Mouse (Mus musculus): Measurements from ENCODE around the gene Lrrc74a. TPM values are rescaled to one million over a fixed set of nuclear protein-coding genes. Genes with fewer than 3 reads are reported as not detected.

The Lrrc74a gene
- polyA plus RNA-seq, 1 experiment = not detected

DNA sequence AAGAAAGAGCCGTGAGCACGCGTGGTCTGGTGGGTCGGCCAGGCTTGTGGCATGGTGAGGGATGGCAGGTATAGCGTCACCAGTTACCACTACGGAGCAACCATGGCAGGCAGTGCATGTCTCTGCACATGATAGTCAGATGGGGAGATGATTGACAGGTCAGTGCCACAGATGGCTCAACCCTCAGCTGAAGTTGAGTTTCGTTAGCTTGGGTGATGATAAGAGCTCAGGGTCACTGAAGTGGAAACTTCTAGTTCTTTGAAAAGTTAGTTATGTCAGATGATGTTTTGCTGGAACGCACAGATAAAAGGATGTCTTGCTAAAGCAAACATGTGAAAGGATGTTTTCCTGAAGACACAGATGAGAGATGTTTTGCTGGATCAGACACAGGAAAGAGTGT is 32.3 kb downstream of the Lrrc74a start:
- H3K79me3 ChIP-seq (ENCODE audit: low read depth) = no peaks in the 10 kb centered on the region
- TF ChIP-seq FOSL1 (IDR thresholded peaks at IDR 0.05; ENCODE audit: insufficient read depth, low read length, poor library complexity, severe bottlenecking) = no peak
- TF ChIP-seq MAX (IDR thresholded peaks at IDR 0.05) = no peak
- no peak for TF ChIP-seq CEBPB (IDR thresholded peaks at IDR 0.05; ENCODE audit: low read depth)
- TF ChIP-seq MYOG (IDR thresholded peaks at IDR 0.05; ENCODE audit: control insufficient read depth, extremely low read depth, insufficient read length) = no peak
- no peak for TF ChIP-seq USF1 (IDR thresholded peaks at IDR 0.05; ENCODE audit: low read depth)
- TF ChIP-seq CTCF (IDR thresholded peaks at IDR 0.05; ENCODE audit: control insufficient read depth, insufficient read depth, insufficient read length) = no peak
- no peak for TF ChIP-seq MYOD1 (IDR thresholded peaks at IDR 0.05; ENCODE audit: control insufficient read depth, insufficient read length, low read depth)
- H3K4me3 ChIP-seq (ENCODE audit: insufficient read depth, poor library complexity, severe bottlenecking) = no peak overlapping the region
- H3K79me2 ChIP-seq (ENCODE audit: control insufficient read depth, insufficient read depth) = no peaks in the 10 kb centered on the region
- H3ac ChIP-seq (ENCODE audit: control insufficient read depth, insufficient read length, low read depth) = no peak overlapping the region
- H3K36me3 ChIP-seq (ENCODE audit: control insufficient read depth, insufficient read depth) = no peaks in the 10 kb centered on the region
- peaks cover 18% of the 10 kb centered on the region for H3K27me3 ChIP-seq (ENCODE audit: control insufficient read depth, insufficient read depth, insufficient read length)

DNA sequence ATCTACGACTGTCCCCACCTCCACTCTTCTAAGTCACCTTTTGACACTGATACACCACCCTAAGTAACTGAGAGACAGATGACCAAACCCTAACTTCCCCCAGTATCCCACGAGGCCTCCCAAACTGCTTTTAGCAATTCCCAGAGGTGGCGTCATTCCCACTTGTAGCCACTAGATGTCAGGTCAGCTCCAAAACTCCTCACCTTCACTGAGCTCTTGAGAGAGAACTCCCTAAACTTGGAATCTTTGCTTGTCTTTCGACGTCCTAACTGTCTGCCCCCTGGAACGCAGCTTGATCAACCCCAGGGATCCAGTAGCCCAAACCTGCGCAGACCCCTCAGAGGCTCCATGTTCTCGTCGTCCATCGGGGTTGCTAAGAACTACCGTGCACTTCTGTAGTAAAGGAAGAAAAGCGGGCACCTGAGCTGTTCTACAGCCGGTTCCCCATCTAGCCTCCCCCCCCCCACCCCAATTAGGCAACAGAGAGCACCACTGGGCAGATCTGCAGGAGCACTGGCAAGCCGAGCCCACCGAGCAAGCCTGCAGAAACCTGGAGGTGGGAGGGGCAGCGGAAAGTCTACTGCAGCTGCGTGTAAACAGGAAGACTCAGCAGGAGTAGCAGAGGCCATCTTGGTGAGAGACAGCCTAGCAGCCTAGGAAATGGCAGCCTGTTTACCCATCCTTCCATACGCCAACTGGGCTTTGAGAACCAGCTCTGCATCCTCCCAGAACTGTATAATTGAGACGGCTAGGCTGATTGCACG is 33.9 kb downstream of the Lrrc74a start:
- no peak overlapping the region for H3K4me3 ChIP-seq (ENCODE audit: insufficient read depth, poor library complexity, severe bottlenecking)
- TF ChIP-seq CEBPB (IDR thresholded peaks at IDR 0.05; ENCODE audit: low read depth) = no peak
- TF ChIP-seq FOSL1 (IDR thresholded peaks at IDR 0.05; ENCODE audit: insufficient read depth, low read length, poor library complexity, severe bottlenecking) = no peak
- TF ChIP-seq CTCF (IDR thresholded peaks at IDR 0.05; ENCODE audit: control insufficient read depth, insufficient read depth, insufficient read length) = peak; percentile 45
- no peak for TF ChIP-seq MAX (IDR thresholded peaks at IDR 0.05)
- no peak for TF ChIP-seq MYOD1 (IDR thresholded peaks at IDR 0.05; ENCODE audit: control insufficient read depth, insufficient read length, low read depth)
- no peak for TF ChIP-seq MYOG (IDR thresholded peaks at IDR 0.05; ENCODE audit: control insufficient read depth, extremely low read depth, insufficient read length)
- TF ChIP-seq USF1 (IDR thresholded peaks at IDR 0.05; ENCODE audit: low read depth) = no peak
- no peaks in the 10 kb centered on the region for H3K79me2 ChIP-seq (ENCODE audit: control insufficient read depth, insufficient read depth)
- H3K36me3 ChIP-seq (ENCODE audit: control insufficient read depth, insufficient read depth) = no peaks in the 10 kb centered on the region
- H3K79me3 ChIP-seq (ENCODE audit: low read depth) = no peaks in the 10 kb centered on the region
- H3ac ChIP-seq (ENCODE audit: control insufficient read depth, insufficient read length, low read depth) = no peak overlapping the region
- peaks cover 6% of the 10 kb centered on the region for H3K27me3 ChIP-seq (ENCODE audit: control insufficient read depth, insufficient read depth, insufficient read length)

DNA sequence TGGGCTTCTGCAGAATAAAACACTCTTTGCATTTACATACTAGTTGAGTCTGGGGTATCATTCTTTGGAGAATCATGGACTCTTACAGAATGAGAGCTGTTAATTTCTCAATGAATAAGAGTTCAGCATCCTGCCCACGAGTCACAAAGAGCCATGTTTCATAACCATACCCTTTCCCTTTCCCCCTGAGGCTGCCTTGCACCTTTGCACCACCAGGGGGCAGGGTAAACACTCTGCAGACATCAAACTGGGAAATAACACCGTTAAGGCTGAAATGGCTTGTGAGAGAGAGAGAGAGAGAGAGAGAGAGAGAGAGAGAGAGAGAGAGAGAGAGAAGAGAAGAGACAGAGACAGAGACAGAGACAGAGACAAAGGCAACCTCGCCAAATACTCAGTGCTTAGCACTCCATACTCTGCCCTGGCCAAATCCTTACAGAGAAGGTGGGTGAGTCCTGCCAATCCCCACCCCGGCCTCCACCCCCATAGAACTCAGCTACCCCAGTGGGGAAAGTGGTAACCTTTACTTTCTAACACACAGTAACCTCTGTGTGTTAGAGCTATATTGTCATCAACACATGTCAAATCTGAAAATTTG is 34.9 kb downstream of the Lrrc74a start:
- no peak overlapping the region for H3K4me3 ChIP-seq (ENCODE audit: insufficient read depth, poor library complexity, severe bottlenecking)
- TF ChIP-seq MYOG (IDR thresholded peaks at IDR 0.05; ENCODE audit: control insufficient read depth, extremely low read depth, insufficient read length) = no peak
- TF ChIP-seq FOSL1 (IDR thresholded peaks at IDR 0.05; ENCODE audit: insufficient read depth, low read length, poor library complexity, severe bottlenecking) = no peak
- no peak for TF ChIP-seq CEBPB (IDR thresholded peaks at IDR 0.05; ENCODE audit: low read depth)
- peak; percentile 74 for TF ChIP-seq CTCF (IDR thresholded peaks at IDR 0.05; ENCODE audit: control insufficient read depth, insufficient read depth, insufficient read length)
- no peaks in the 10 kb centered on the region for H3K79me3 ChIP-seq (ENCODE audit: low read depth)
- H3ac ChIP-seq (ENCODE audit: control insufficient read depth, insufficient read length, low read depth) = no peak overlapping the region
- no peaks in the 10 kb centered on the region for H3K79me2 ChIP-seq (ENCODE audit: control insufficient read depth, insufficient read depth)
- H3K27me3 ChIP-seq (ENCODE audit: control insufficient read depth, insufficient read depth, insufficient read length) = peaks cover 3% of the 10 kb centered on the region
- H3K36me3 ChIP-seq (ENCODE audit: control insufficient read depth, insufficient read depth) = no peaks in the 10 kb centered on the region

DNA sequence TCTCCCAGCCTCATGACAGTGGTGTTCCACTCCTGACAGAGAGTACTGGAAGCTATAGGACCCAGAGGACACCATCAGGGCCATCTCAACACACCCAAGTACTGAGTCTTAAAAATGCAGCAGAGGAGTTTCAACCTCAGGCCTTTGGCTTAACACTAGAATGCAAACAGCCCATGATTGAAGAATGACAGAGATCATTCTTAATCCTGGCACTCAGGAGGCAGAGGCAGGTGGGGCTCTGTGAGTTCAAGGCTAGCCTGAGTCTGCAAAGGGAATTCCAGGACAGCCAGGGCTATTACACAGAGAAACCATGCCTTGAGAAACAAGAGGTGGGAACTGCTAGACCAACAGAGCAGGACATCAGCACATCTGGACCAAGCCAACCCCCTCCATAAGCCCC is 35.6 kb downstream of the Lrrc74a start:
- H3K79me3 ChIP-seq (ENCODE audit: low read depth) = no peaks in the 10 kb centered on the region

DNA sequence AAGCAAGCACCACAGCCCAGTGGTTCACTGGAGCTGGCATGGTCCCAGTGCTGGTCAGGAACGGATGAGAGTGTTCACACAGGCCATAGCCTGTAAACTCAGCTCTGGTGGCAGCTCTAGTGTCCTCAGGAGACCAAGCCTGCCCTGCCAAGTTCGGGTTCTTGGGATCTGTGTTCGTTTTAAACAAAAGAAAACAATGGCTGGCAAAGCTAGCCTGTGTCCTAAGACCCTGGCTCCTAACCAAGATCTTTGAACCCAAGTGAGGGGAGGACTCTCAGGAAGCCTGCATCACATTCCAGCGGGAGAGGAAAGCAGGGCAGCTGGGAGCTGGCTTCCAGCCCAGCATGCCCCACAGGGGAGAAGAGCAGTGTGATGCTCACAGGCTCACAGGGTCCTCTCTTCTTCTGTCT is 36.1 kb downstream of the Lrrc74a start:
- Histone ChIP-seq H3K79me3 (ENCODE audit: low read depth) (no peaks in the 10 kb centered on the region), H3K27me3 (ENCODE audit: control insufficient read depth, insufficient read depth, insufficient read length) (peaks cover 3% of the 10 kb centered on the region), H3K79me2 (ENCODE audit: control insufficient read depth, insufficient read depth) (no peaks in the 10 kb centered on the region), H3K4me3 (ENCODE audit: insufficient read depth, poor library complexity, severe bottlenecking) (no peak overlapping the region), H3ac (ENCODE audit: control insufficient read depth, insufficient read length, low read depth) (no peak overlapping the region), H3K36me3 (ENCODE audit: control insufficient read depth, insufficient read depth) (no peaks in the 10 kb centered on the region)
- TF ChIP-seq USF1 (IDR thresholded peaks at IDR 0.05; ENCODE audit: low read depth) (no peak), CEBPB (IDR thresholded peaks at IDR 0.05; ENCODE audit: low read depth) (no peak), MYOD1 (IDR thresholded peaks at IDR 0.05; ENCODE audit: control insufficient read depth, insufficient read length, low read depth) (no peak), FOSL1 (IDR thresholded peaks at IDR 0.05; ENCODE audit: insufficient read depth, low read length, poor library complexity, severe bottlenecking) (no peak), MYOG (IDR thresholded peaks at IDR 0.05; ENCODE audit: control insufficient read depth, extremely low read depth, insufficient read length) (no peak), CTCF (IDR thresholded peaks at IDR 0.05; ENCODE audit: control insufficient read depth, insufficient read depth, insufficient read length) (no peak), MAX (IDR thresholded peaks at IDR 0.05) (no peak)

More for the DNA sequence above, 35.6 kb downstream of the Lrrc74a start:
- H3K79me2 ChIP-seq (ENCODE audit: control insufficient read depth, insufficient read depth) = no peaks in the 10 kb centered on the region
- no peak overlapping the region for H3K4me3 ChIP-seq (ENCODE audit: insufficient read depth, poor library complexity, severe bottlenecking)
- H3K36me3 ChIP-seq (ENCODE audit: control insufficient read depth, insufficient read depth) = no peaks in the 10 kb centered on the region
- H3ac ChIP-seq (ENCODE audit: control insufficient read depth, insufficient read length, low read depth) = no peak overlapping the region
- H3K27me3 ChIP-seq (ENCODE audit: control insufficient read depth, insufficient read depth, insufficient read length) = peaks cover 3% of the 10 kb centered on the region
- no peak for TF ChIP-seq CTCF (IDR thresholded peaks at IDR 0.05; ENCODE audit: control insufficient read depth, insufficient read depth, insufficient read length)

DNA sequence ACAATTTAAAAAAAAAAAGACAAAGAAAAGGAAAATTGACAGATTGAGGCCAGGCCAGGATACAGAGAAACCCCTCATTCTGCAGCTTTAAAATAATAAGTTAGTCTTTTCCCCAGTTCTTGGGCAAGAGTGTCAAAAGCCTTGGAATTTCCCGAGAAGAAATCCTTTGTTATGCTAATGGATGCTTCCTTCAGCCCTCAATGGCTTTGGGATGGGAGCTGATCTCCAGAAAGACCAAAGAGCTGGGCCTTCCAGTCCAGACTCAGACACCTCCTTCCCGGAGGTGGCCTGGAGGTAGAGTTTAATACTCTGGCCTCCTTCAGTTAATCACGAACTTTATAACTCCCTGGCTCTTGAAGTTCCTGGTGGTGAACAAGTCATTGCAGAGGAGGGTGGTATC is 36.8 kb downstream of the Lrrc74a start:
- TF ChIP-seq USF1 (IDR thresholded peaks at IDR 0.05; ENCODE audit: low read depth) (no peak), MYOG (IDR thresholded peaks at IDR 0.05; ENCODE audit: control insufficient read depth, extremely low read depth, insufficient read length) (no peak), MAX (IDR thresholded peaks at IDR 0.05) (no peak), CTCF (IDR thresholded peaks at IDR 0.05; ENCODE audit: control insufficient read depth, insufficient read depth, insufficient read length) (no peak), FOSL1 (IDR thresholded peaks at IDR 0.05; ENCODE audit: insufficient read depth, low read length, poor library complexity, severe bottlenecking) (no peak)
- Histone ChIP-seq H3K4me3 (ENCODE audit: insufficient read depth, poor library complexity, severe bottlenecking) (no peak overlapping the region), H3ac (ENCODE audit: control insufficient read depth, insufficient read length, low read depth) (no peak overlapping the region), H3K79me3 (ENCODE audit: low read depth) (no peaks in the 10 kb centered on the region), H3K27me3 (ENCODE audit: control insufficient read depth, insufficient read depth, insufficient read length) (peaks cover 3% of the 10 kb centered on the region), H3K79me2 (ENCODE audit: control insufficient read depth, insufficient read depth) (no peaks in the 10 kb centered on the region), H3K36me3 (ENCODE audit: control insufficient read depth, insufficient read depth) (no peaks in the 10 kb centered on the region)
